Mouse (Mus musculus) CH12.LX (cell line): ENCODE data around the gene Cpt1a.

Source experiments
- NRF1 ChIP-seq: IDR thresholded peaks from 2 replicates; pipeline ENCODE4 v1.6.1; 2014; ENCODE audit warnings: low read depth, mild to moderate bottlenecking, inconsistent platforms, low read length, improper control_type of control experiment, moderate library complexity
- ZC3H11A ChIP-seq: IDR thresholded peaks from 2 replicates; pipeline ENCODE4 v1.6.1; 2012; ENCODE audit warnings: low read depth, mild to moderate bottlenecking, inconsistent platforms, low read length, improper control_type of control experiment

- TF ChIP-seq ZC3H11A (no peak), NRF1 (no peak)
These were observed 112.0 kb downstream of the Cpt1a start for GRCm38 (mm10) chr19:3434124-3434523.
